In the genomic region with DNA sequence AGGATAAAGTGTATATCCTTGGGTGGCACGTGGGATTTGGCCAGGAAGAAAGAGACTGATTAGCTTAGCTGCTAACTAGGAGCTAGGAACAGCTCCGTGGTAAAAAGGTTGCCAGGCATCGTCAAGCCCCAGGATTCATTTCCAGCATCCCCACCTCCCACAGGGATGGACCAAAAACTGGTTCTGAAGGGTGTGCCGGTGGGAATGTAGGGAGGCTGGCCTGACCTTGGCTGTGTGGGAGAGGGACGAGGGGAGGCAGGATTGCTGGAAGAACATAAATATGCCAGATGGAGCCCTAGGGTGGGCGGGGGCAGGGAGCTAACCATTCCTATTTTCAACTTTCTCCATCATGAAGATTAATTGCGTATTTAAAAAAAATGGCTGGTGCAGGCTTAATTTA, we compare ENCODE assay signal across 9 mouse cellular contexts. TPM values are rescaled to one million over a fixed set of nuclear protein-coding genes. Genes with fewer than 3 reads are reported as not detected.
DNase-seq lines count a peak whose midpoint lies in the region; ATAC-seq and TF ChIP-seq lines count a peak whose summit lies in the region.
"Had no signal": no experiment of that assay in that cellular context is flagged by ENCODE, and none has a peak within 500 bp of the region (broad histone marks: within the 10 kb centered on the region; RNA-seq: fewer than 3 reads in every experiment).

No protein-coding gene starts in this region.

- WGBS in embryonic facial prominence, embryonic 15.5 days: 42% methylated on average over 7 of the region's 7 CpGs
- WGBS in hindbrain, embryonic 16.5 days: 32% methylated on average over 7 of the region's 7 CpGs
- WGBS in neural tube, embryonic 13.5 days: 26% methylated on average over 7 of the region's 7 CpGs

- peak overlapping the region; percentile 7; the same call in 1 of the 2 replicates for H3K4me3 ChIP-seq in left cerebral cortex, adult 2 months
- H3K4me3 ChIP-seq in embryonic facial prominence, embryonic 15.5 days (replicated peaks): 0 out of 2 replicates have a peak overlapping the region, but pooled peaks have one; percentile 70
- peak overlapping the region; percentile 76; the same call in 1 of the 2 replicates for H3K4me3 ChIP-seq in hindbrain, embryonic 16.5 days (ENCODE audit: low read length)
- peak overlapping the region; percentile 60 for H3K4me3 ChIP-seq in neural tube, embryonic 13.5 days

- no peak for DNase-seq in left cerebral cortex, adult 2 months (ENCODE audit: extremely low spot score in 1 of 2, low spot score in 2 of 2)
- DNase-seq in left cerebral cortex, postnatal 14 days (ENCODE audit: low spot score in 2 of 2): no peak
- no peak for DNase-seq in natural killer cell, adult 2 months (ENCODE audit: low spot score in 2 of 2)
- DNase-seq in thymus, postnatal 10 days (ENCODE audit: low spot score in 2 of 2): no peak
- DNase-seq: thymus, adult 2 months had no signal

- no peak overlapping the region for H3K4me2 ChIP-seq in embryonic facial prominence, embryonic 15.5 days (replicated peaks)
- peak overlapping the region; percentile 76 for H3K4me2 ChIP-seq in hindbrain, embryonic 16.5 days (ENCODE audit: low read length)
- H3K4me2 ChIP-seq in neural tube, embryonic 13.5 days: peak overlapping the region; percentile 66

- no peaks in the 10 kb centered on the region for H3K36me3 ChIP-seq in embryonic facial prominence, embryonic 15.5 days
- H3K36me3 ChIP-seq in hindbrain, embryonic 16.5 days (ENCODE audit: control insufficient read depth, insufficient read depth, low read length): no peaks in the 10 kb centered on the region
- no peaks in the 10 kb centered on the region for H3K36me3 ChIP-seq in neural tube, embryonic 13.5 days

- no peak for ATAC-seq in embryonic facial prominence, embryonic 15.5 days (ENCODE audit: insufficient number of reproducible peaks, low FRiP score, low TSS enrichment, low read depth)
- no peak for ATAC-seq in hindbrain, embryonic 16.5 days
- ATAC-seq in neural tube, embryonic 13.5 days (ENCODE audit: low read depth): no peak
- ATAC-seq: activated CD4-positive, CD25-positive, alpha-beta regulatory T cell, adult 4 months had no signal

- H3K9ac ChIP-seq in embryonic facial prominence, embryonic 15.5 days: no peak overlapping the region
- peak overlapping the region; percentile 50 for H3K9ac ChIP-seq in hindbrain, embryonic 16.5 days (ENCODE audit: low read depth, low read length)
- peak overlapping the region; percentile 75 for H3K9ac ChIP-seq in neural tube, embryonic 13.5 days

- H3K9me3 ChIP-seq in embryonic facial prominence, embryonic 15.5 days (replicated peaks): no peaks in the 10 kb centered on the region
- H3K9me3 ChIP-seq in hindbrain, embryonic 16.5 days (ENCODE audit: control insufficient read depth, low read length): no peaks in the 10 kb centered on the region
- no peaks in the 10 kb centered on the region for H3K9me3 ChIP-seq in neural tube, embryonic 13.5 days

- peak overlapping the region; percentile 90 for H3K27ac ChIP-seq in left cerebral cortex, adult 2 months
- H3K27ac ChIP-seq in embryonic facial prominence, embryonic 15.5 days (replicated peaks): no peak overlapping the region
- H3K27ac ChIP-seq in hindbrain, embryonic 16.5 days (ENCODE audit: low read depth, low read length): no peak overlapping the region
- peak overlapping the region; percentile 80 for H3K27ac ChIP-seq in neural tube, embryonic 13.5 days (replicated peaks)

- no peak for TF ChIP-seq CTCF in left cerebral cortex, adult 2 months (IDR thresholded peaks at IDR 0.05)

- intact Hi-C loops in left cerebral cortex, adult 2 months (cut with DNase I): loop anchor here (2.0 to 5.0 kb wide), 3 partner anchors 70 to 195 kb away; partner anchors contain the start of gene Nlk
- intact Hi-C loops in left cerebral cortex, postnatal 14 days (cut with DNase I): loop anchor here (5.0 kb wide), 5 partner anchors 35 to 270 kb away; partner anchors contain the start of genes Ccnq and Nlk

- peaks cover 17% of the 10 kb centered on the region; the same call in 1 of the 2 replicates for H3K4me1 ChIP-seq in embryonic facial prominence, embryonic 15.5 days
- peaks cover 7% of the 10 kb centered on the region for H3K4me1 ChIP-seq in hindbrain, embryonic 16.5 days (ENCODE audit: control insufficient read depth, insufficient read depth, low read depth, low read length)
- peaks cover 41% of the 10 kb centered on the region for H3K4me1 ChIP-seq in neural tube, embryonic 13.5 days (replicated peaks)

- H3K27me3 ChIP-seq in embryonic facial prominence, embryonic 15.5 days: 0 out of 2 replicates have a peak, but pooled peaks cover 6% of the 10 kb centered on the region
- H3K27me3 ChIP-seq in hindbrain, embryonic 16.5 days (replicated peaks; ENCODE audit: control insufficient read depth, insufficient read depth, low read length): no peaks in the 10 kb centered on the region
- H3K27me3 ChIP-seq in neural tube, embryonic 13.5 days: no peaks in the 10 kb centered on the region

RNA-seq across cellular contexts. Expression of gene Lyrm9, which starts 1.2 kb away (rescaled TPM):
- 10 to 100 TPM; 22.6 to 26.1 TPM for total RNA-seq in left cerebral cortex, adult 2 months (2021)
- total RNA-seq in left cerebral cortex, postnatal 14 days (2021): 10 to 100 TPM; 29.3 to 29.4 TPM
- polyA plus RNA-seq in embryonic facial prominence, embryonic 15.5 days (2015; fragmentation: Nextera tagmentation; extraction: Ambion mirVana): 10.7 and 12.5 TPM in 2 replicates
- 36.2 and 48.4 TPM in 2 replicates for polyA plus RNA-seq in hindbrain, embryonic 16.5 days (2015; fragmentation: Nextera tagmentation; extraction: Ambion mirVana)
- 28.8 and 33.6 TPM in 2 replicates for polyA plus RNA-seq in neural tube, embryonic 13.5 days (2015; fragmentation: Nextera tagmentation; extraction: Ambion mirVana)

Comparison
In these comparisons a context has a peak if more than half of its experiments do, and no peak if none do; other contexts are left out.
1. H3K27ac ChIP-seq: peak in left cerebral cortex, adult 2 months (single experiment) and neural tube, embryonic 13.5 days (single experiment); none in embryonic facial prominence, embryonic 15.5 days (single experiment) and hindbrain, embryonic 16.5 days (single experiment).
2. H3K4me3 ChIP-seq: peak in every context shown above with its lines; median percentile 76 in hindbrain, embryonic 16.5 days; 70 in embryonic facial prominence, embryonic 15.5 days; 60 in neural tube, embryonic 13.5 days; 7 in left cerebral cortex, adult 2 months.